Mouse (Mus musculus): ENCODE data around the gene Btbd9.

DNA sequence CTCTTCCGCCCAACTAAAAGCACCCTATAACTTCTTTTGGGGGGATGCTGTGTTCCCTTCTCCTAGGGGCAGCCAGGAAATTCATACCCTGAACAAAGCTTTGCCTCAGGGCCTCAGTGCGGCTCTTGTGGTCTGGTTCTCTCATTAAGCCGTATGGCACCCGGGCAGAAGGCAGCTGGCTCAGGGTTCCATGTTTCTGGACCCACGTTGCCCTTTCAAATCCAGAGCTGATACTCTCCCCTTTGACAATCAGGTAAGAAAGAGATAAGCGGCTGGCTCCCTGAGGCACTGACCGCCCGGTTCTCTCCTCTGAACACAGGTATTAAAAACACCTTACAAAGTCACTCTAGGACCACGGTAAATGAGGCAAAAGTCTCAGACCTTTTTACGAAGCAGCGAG, 29.9 kb upstream of the Btbd9 start:
- no peak for TF ChIP-seq POLR2A (IDR thresholded peaks at IDR 0.05; ENCODE audit: insufficient read length, low read depth)
- no peak for TF ChIP-seq SRF (IDR thresholded peaks at IDR 0.05; ENCODE audit: control insufficient read depth, insufficient read length, low read depth)
- no peak for TF ChIP-seq USF1 (IDR thresholded peaks at IDR 0.05; ENCODE audit: low read depth)
- no peak for TF ChIP-seq TCF12 (IDR thresholded peaks at IDR 0.05; ENCODE audit: insufficient read depth, poor library complexity, severe bottlenecking)
- TF ChIP-seq TCF3 (IDR thresholded peaks at IDR 0.05; ENCODE audit: insufficient read length, low read depth): no peak
- TF ChIP-seq MAX (IDR thresholded peaks at IDR 0.05; ENCODE audit: low read depth): no peak
- TF ChIP-seq E2F4 (IDR thresholded peaks at IDR 0.05; ENCODE audit: insufficient read depth): no peak
- TF ChIP-seq MYOD1 (IDR thresholded peaks at IDR 0.05; ENCODE audit: control insufficient read depth in 1 of 3, insufficient read length in 2 of 3, low read depth in 2 of 3): no peak
- no peak for TF ChIP-seq POLR2AphosphoS2 (IDR thresholded peaks at IDR 0.05; ENCODE audit: insufficient read length, low read depth)
- no peak for TF ChIP-seq CEBPB (IDR thresholded peaks at IDR 0.05; ENCODE audit: insufficient read depth, poor library complexity, severe bottlenecking)
